Mouse (Mus musculus) frontal cortex, adult 2 months (tissue): ENCODE data around the gene Olfr520. TPM values are rescaled to one million over a fixed set of nuclear protein-coding genes. Genes with fewer than 3 reads are reported as not detected.
"Not testable (repeated sequence)": the region's sequence is repeated elsewhere in the genome, so short reads cannot be mapped to it uniquely, and the experiment has no call there.

ENCODE experiments used
- DNase-seq, 2 experiments: peaks; one replicate each; pipeline ENCODE4 v3.0.0; 2022; ENCODE audit warnings: low spot score in 1 of 2; ENCODE audit errors: extremely low spot score in 1 of 2
- polyA plus RNA-seq: library from polyadenylated mRNA; depleted of rRNA; stranded (reverse); fragments of >200 nt; gene quantifications from 2 replicates; pipeline ENCODE4 v1.2.3, GENCODE M21; 2012; rRNA removed

The Olfr520 gene
- polyA plus RNA-seq = 0.06 TPM in 1 of 2 replicates, not detected in the other

DNA sequence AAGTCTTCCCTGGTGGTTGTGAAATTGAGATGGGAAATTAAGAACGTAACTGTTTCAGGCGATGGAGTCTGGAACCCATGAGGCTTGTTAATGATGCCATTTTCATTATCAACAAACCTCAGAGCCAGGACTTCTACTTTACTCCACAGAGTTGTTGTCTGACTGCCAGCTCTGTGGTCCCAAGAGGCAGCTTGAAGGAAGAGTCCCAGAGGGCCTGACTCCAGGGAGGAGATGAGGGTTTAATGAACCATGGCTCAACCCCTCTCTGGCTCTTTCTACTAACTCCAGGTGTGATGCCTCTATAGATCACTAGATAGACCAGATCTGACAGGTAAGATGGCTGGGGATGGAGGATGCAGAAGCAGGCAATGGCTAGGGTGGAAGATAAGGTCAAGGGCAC lies at the start of gene Olfr520:
TSS of gene Olfr520 (plus strand) at position 301 of the 400 bp plus-strand sequence.
- DNase-seq = no peak

DNA sequence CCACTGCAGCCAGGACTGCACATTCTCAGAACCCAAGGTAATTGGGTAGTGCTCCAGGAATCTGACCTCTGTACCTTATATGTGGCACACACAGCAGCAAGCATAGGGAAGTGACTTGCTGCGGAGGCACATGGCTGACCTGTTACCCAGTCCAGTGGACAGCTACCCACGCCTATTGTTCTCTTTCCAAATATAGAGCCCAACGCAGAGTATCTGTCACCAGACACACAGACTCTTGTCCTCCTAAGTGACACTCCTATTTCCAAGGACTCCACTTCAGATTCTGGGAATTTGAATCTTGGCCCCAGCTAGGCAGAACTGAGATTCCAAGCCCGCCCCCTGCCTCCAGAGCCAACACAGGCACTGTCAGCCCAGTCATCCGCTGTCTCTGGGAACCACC lies 49.3 kb upstream of the Olfr520 start:
- no peak for DNase-seq

GRCm38 (mm10) chr7:99684086-99684485 lies 46.0 kb upstream of the Olfr520 start:
- DNase-seq = peak; percentile 46 to 61

- DNase-seq = no peak
These were observed 39.3 kb upstream of the Olfr520 start for GRCm38 (mm10) chr7:99690819-99691218.

- no peak for DNase-seq
These were observed 37.7 kb upstream of the Olfr520 start for GRCm38 (mm10) chr7:99692396-99692795.

GRCm38 (mm10) chr7:99693387-99693786 lies 36.7 kb upstream of the Olfr520 start:
- DNase-seq = no peak

DNA sequence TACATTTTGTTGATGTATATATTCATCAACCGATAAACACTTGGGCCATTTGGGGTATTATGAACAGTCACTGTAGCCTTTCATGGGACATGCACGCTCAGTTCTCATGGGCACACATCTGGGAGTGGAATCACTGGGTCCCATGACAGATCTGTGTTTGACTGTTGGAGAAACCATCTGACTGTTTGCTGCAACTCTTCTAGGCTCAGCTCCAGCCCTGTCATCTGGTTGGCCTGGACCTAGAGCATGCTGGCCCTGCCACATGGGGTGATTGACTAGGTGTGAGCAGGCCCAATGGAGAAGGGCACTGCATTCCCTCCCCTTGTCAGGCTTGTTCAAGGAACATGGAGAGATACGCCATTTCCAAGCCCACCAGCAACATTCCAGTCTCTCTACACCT lies 36.1 kb upstream of the Olfr520 start:
- DNase-seq = no peak

GRCm38 (mm10) chr7:99694424-99694823 lies 35.6 kb upstream of the Olfr520 start:
- DNase-seq = not testable (repeated sequence)

GRCm38 (mm10) chr7:99695471-99696057 lies 34.5 kb upstream of the Olfr520 start:
- DNase-seq = no peak

- no peak for DNase-seq
These were observed 31.5 kb upstream of the Olfr520 start for GRCm38 (mm10) chr7:99698576-99698975.

DNA sequence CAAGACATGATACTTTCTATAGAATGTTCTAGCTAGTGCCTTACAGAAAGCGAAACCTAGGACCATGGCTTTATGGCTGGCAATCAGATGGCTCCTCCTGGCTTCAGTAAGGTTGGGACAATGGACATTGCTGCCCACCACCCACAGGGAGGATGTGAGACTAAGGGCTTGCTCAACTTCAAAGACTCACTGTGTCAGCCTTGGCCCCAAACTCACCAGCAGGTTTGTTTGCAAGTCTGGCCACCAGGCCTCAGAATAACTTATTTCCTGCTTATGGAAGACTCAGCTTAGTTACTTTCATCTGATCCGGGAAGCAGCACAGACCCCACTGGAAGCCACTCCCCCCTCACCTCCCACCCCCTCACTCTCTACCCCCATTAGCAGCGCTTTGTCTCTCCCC lies 31.0 kb upstream of the Olfr520 start:
- no peak for DNase-seq

DNA sequence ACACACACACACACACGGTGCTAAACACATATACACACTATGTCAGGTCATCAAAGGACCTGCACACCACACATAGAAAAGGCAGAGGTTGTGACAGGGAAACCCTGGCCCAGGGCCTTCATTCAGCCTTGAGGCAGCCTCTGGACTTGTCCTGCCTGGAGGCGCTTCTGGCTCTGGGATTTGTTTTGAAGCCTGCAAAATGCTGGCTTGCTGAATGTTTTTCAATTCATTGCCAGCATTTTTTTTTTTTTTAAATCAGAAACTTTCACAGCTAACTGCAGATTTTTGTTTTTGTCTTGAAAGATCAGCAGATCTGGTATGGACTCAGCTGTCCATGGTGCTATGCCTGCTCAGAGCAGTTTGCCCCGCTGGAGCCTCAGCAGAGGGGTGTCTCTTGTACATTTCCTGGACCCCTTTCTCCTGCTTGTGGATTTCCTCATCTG lies 30.3 kb upstream of the Olfr520 start:
- DNase-seq = no peak

GRCm38 (mm10) chr7:99700641-99701040 lies 29.4 kb upstream of the Olfr520 start:
- no peak for DNase-seq

- DNase-seq = no peak
These were observed 27.9 kb upstream of the Olfr520 start for GRCm38 (mm10) chr7:99702201-99702600.

- no peak for DNase-seq
These were observed 25.1 kb upstream of the Olfr520 start for GRCm38 (mm10) chr7:99704736-99705519.

DNA sequence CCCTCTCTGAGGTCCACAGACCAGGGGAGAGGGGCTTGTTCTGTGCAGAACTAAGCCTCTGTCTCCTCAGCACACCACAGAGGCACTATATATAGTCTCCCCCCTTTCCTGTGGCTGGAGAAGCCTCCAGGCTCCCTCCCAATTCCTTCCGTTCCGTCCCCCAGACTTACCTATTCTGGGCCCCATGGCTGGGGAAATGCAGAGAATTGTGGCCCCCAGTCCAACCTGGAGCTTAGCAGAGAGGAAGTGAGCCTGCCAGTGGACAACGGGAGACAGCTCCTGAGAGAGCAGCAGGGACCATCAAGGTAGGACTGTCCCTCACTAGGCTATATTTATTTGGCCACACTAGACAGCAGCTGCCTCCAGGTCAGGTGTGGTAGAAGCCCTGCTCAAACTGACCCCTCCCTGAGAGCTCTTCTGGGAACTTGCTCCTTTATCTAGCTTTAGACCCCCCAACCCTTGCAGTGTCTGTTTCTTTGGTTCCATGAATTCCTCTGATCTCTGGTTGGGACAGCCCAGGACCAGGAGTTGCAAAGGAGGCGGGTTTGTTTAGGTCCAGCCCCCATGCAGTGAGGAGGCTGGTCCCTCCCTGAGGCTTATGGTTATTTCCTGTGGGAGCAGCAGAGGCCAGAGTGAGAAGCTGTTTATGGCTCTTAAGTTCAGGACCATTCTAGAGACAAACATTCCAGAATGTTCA lies 23.6 kb upstream of the Olfr520 start:
- DNase-seq = no peak

DNA sequence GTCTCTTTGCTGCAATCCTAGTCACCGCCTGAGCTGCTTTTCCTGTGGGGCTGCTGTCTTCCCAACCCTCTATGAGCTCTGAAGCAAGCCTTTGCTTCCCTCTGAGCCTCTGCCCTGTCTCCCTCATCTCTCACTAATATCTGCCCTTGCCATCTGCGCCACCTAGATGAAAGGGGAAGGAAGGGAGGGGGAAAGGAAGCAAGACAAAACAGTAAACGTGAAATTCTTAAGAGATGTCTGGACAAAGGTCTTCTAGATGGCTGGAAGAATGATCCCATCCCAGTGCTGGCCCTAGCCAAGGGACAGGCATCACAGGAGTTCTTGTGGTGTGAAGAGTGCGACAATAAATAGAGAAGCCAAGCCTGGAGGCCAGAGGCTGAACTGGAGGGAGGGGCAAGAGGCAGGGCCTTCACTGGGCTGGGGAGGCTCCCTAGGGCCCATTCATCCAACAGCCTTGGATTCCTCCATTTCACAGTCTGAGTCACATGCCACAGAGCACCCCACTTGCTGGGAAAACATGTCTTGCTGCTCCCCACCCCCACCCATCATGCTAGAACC lies 23.0 kb upstream of the Olfr520 start:
- no peak for DNase-seq

- DNase-seq = no peak
These were observed 22.4 kb upstream of the Olfr520 start for GRCm38 (mm10) chr7:99707671-99708070.

GRCm38 (mm10) chr7:99708301-99708721 lies 21.8 kb upstream of the Olfr520 start:
- peak; percentile 74 to 80 for DNase-seq

GRCm38 (mm10) chr7:99708750-99709149 lies 21.3 kb upstream of the Olfr520 start:
- no peak for DNase-seq

DNA sequence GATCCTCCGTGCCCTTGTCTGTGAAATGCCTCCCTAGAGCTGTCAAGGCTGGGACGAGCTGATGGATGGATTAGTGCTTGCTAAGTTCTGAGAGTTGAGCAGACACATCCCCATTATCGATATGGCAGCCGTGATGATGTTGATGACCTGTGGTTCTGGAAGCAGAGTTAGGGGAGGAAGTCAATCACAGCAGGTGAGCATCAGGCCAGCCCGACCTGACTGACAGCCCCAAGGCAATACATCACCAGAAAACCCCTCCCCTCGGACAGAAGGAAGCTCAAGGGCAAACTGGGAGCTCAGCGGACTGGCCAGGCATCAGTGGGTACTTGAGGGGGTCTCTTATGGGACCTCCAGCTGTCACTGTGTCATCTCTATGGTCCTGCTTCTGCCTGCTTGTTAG lies 20.1 kb upstream of the Olfr520 start:
- DNase-seq = no peak
